Mouse (Mus musculus) stomach, embryonic 15.5 days (tissue): ENCODE results near the gene Pheta1. TPM values are rescaled to one million over a fixed set of nuclear protein-coding genes. Genes with fewer than 3 reads are reported as not detected.
A peak's percentile ranks its signal among the peaks of the same experiment; 100 is the strongest.
"Not testable (repeated sequence)": the region's sequence is repeated elsewhere in the genome, so short reads cannot be mapped to it uniquely, and the experiment has no call there.

Source experiments
- ATAC-seq: fragments of 200-750 bp; cut with Nextera tagmentation; 2 replicates; pipeline ENCODE4 v1.8.0; 2017; ENCODE audit warnings: low read depth, moderate number of reproducible peaks, moderate TSS enrichment; ENCODE audit not compliant: insufficient read depth, low FRiP score
- H3K27ac ChIP-seq: fragments of 300-500 bp; sonication (generic); 2 replicates; pipeline ENCODE4 v1.5.1; 2015; ENCODE audit warnings: mild to moderate bottlenecking, inconsistent platforms
- H3K27me3 ChIP-seq: fragments of 300-500 bp; sonication (generic); replicated peaks from 2 replicates; pipeline ENCODE4 v1.6.1; 2015; ENCODE audit warnings: inconsistent platforms
- H3K36me3 ChIP-seq: fragments of 300-500 bp; sonication (generic); 2 replicates; pipeline ENCODE4 v1.6.1; 2015; ENCODE audit warnings: inconsistent platforms
- H3K4me1 ChIP-seq: fragments of 300-500 bp; sonication (generic); 2 replicates; pipeline ENCODE4 v1.6.1; 2015; ENCODE audit warnings: inconsistent platforms
- H3K4me2 ChIP-seq: fragments of 300-500 bp; sonication (generic); 2 replicates; pipeline ENCODE4 v1.6.1; 2015; ENCODE audit warnings: mild to moderate bottlenecking, inconsistent platforms
- H3K4me3 ChIP-seq: fragments of 300-500 bp; sonication (generic); replicated peaks from 2 replicates; pipeline ENCODE4 v1.5.1; 2015; ENCODE audit warnings: inconsistent platforms
- H3K9ac ChIP-seq: fragments of 300-500 bp; sonication (generic); 2 replicates; pipeline ENCODE4 v1.6.1; 2015; ENCODE audit warnings: inconsistent platforms
- H3K9me3 ChIP-seq: fragments of 300-500 bp; sonication (generic); 2 replicates; pipeline ENCODE4 v1.6.1; 2016; ENCODE audit warnings: inconsistent platforms
- WGBS: fragments of 180-500 bp; shearing (Covaris S2); methylation state at CpG from one replicate; pipeline ENCODE4 v1.1.7; 2015; 5-methylcytosine and 5-hydroxymethylcytosine counted together
- polyA plus RNA-seq: library from polyadenylated mRNA; unstranded; fragments of >200 nt; fragmentation: Nextera tagmentation; extraction: Ambion mirVana; gene quantifications from 2 replicates; pipeline ENCODE4 v1.2.1, GENCODE M21; 2015

Gene Pheta1
- polyA plus RNA-seq, 1 experiment from 2014 or later: 23.7 TPM

GRCm38 (mm10) chr5:121836692-121837415 lies 11.9 kb upstream of the Pheta1 start:
- peak; percentile 83 for ATAC-seq
- peak overlapping the region; percentile 60 for H3K9ac ChIP-seq
- no peaks in the 10 kb centered on the region for H3K9me3 ChIP-seq
- H3K36me3 ChIP-seq: no peaks in the 10 kb centered on the region
- no peaks in the 10 kb centered on the region for H3K27me3 ChIP-seq
- H3K4me3 ChIP-seq: peak overlapping the region; percentile 61
- WGBS: under 1% methylated on average over 65 of the region's 77 CpGs
- H3K4me2 ChIP-seq: peak overlapping the region; percentile 85
- peak overlapping the region; percentile 92 for H3K27ac ChIP-seq
- H3K4me1 ChIP-seq: peaks cover 55% of the 10 kb centered on the region

- H3K9me3 ChIP-seq: no peaks in the 10 kb centered on the region
- 1% methylated on average over 35 of the region's 35 CpGs for WGBS
- no peaks in the 10 kb centered on the region for H3K36me3 ChIP-seq
- peak within 1 kb of the TSS; percentile 92 for H3K27ac ChIP-seq
- peak within 1 kb of the TSS; percentile 60 for H3K9ac ChIP-seq
- H3K4me2 ChIP-seq: peak within 1 kb of the TSS; percentile 85
- peak within 1 kb of the TSS; percentile 61 for H3K4me3 ChIP-seq
- H3K4me1 ChIP-seq: peaks cover 57% of the 10 kb centered on the region
- ATAC-seq: peak; percentile 4; the same call in 1 of the 2 replicates
- no peaks in the 10 kb centered on the region for H3K27me3 ChIP-seq
Observed at GRCm38 (mm10) chr5:121837441-121838340, 11.1 kb upstream of the Pheta1 start, which contains the start of gene Sh2b3. Gene Sh2b3 (minus strand): TSS chr5:121837646.

- Histone ChIP-seq H3K4me1 (peaks cover 56% of the 10 kb centered on the region), H3K27ac (peak overlapping the region; percentile 92), H3K36me3 (no peaks in the 10 kb centered on the region), H3K9ac (peak overlapping the region; percentile 16; the same call in 1 of the 2 replicates), H3K4me2 (peak overlapping the region; percentile 85), H3K27me3 (peaks cover 5% of the 10 kb centered on the region), H3K4me3 (peak overlapping the region; percentile 61), H3K9me3 (no peaks in the 10 kb centered on the region)
- ATAC-seq: no peak
- 3% methylated on average over 46 of the region's 46 CpGs for WGBS
Observed at GRCm38 (mm10) chr5:121838341-121839127, 10.2 kb upstream of the Pheta1 start.

GRCm38 (mm10) chr5:121839128-121839473 lies 9.7 kb upstream of the Pheta1 start:
- Histone ChIP-seq H3K27me3 (peaks cover 11% of the 10 kb centered on the region), H3K4me3 (peak overlapping the region; percentile 61), H3K36me3 (no peaks in the 10 kb centered on the region), H3K4me1 (peaks cover 56% of the 10 kb centered on the region), H3K27ac (peak overlapping the region; percentile 92), H3K4me2 (peak overlapping the region; percentile 85), H3K9me3 (no peaks in the 10 kb centered on the region), H3K9ac (no peak overlapping the region)
- no peak for ATAC-seq
- WGBS: 32% methylated on average over 7 of the region's 7 CpGs

GRCm38 (mm10) chr5:121841516-121841915 lies 7.3 kb upstream of the Pheta1 start:
- H3K36me3 ChIP-seq: no peaks in the 10 kb centered on the region
- WGBS: 88% methylated on average over 9 of the region's 9 CpGs
- no peak overlapping the region for H3K9ac ChIP-seq
- ATAC-seq: no peak
- H3K27ac ChIP-seq: peak overlapping the region; percentile 4; the same call in 1 of the 2 replicates
- H3K4me1 ChIP-seq: peaks cover 37% of the 10 kb centered on the region
- H3K4me2 ChIP-seq: no peak overlapping the region
- H3K4me3 ChIP-seq: no peak overlapping the region
- peaks cover 13% of the 10 kb centered on the region for H3K27me3 ChIP-seq
- H3K9me3 ChIP-seq: no peaks in the 10 kb centered on the region

- peaks cover 13% of the 10 kb centered on the region for H3K27me3 ChIP-seq
- peak overlapping the region; percentile 86 for H3K4me2 ChIP-seq
- no peak overlapping the region for H3K4me3 ChIP-seq
- 44% methylated on average over 10 of the region's 10 CpGs for WGBS
- ATAC-seq: no peak
- H3K4me1 ChIP-seq: peaks cover 37% of the 10 kb centered on the region
- H3K27ac ChIP-seq: peak overlapping the region; percentile 4
- H3K9me3 ChIP-seq: no peaks in the 10 kb centered on the region
- H3K36me3 ChIP-seq: no peaks in the 10 kb centered on the region
- H3K9ac ChIP-seq: no peak overlapping the region
Observed at GRCm38 (mm10) chr5:121841973-121842372, 6.8 kb upstream of the Pheta1 start.

- Histone ChIP-seq H3K27me3 (peaks cover 13% of the 10 kb centered on the region), H3K9me3 (no peaks in the 10 kb centered on the region), H3K4me3 (peak overlapping the region; percentile 50), H3K27ac (peak overlapping the region; percentile 4), H3K4me2 (peak overlapping the region; percentile 86), H3K9ac (0 out of 2 replicates have a peak overlapping the region, but pooled peaks have one; percentile 23), H3K4me1 (peaks cover 32% of the 10 kb centered on the region), H3K36me3 (no peaks in the 10 kb centered on the region)
- ATAC-seq: peak; percentile 44; the same call in 1 of the 2 replicates
- WGBS: 1% methylated on average over 33 of the region's 33 CpGs
Observed at GRCm38 (mm10) chr5:121842665-121843118, 6.1 kb upstream of the Pheta1 start.

GRCm38 (mm10) chr5:121843138-121843905 lies 5.5 kb upstream of the Pheta1 start:
- 16% methylated on average over 17 of the region's 17 CpGs for WGBS
- ATAC-seq: no peak
- peaks cover 13% of the 10 kb centered on the region for H3K27me3 ChIP-seq
- H3K4me1 ChIP-seq: peaks cover 27% of the 10 kb centered on the region
- H3K4me3 ChIP-seq: peak overlapping the region; percentile 50
- no peak overlapping the region for H3K9ac ChIP-seq
- H3K4me2 ChIP-seq: peak overlapping the region; percentile 86
- H3K9me3 ChIP-seq: no peaks in the 10 kb centered on the region
- H3K27ac ChIP-seq: no peak overlapping the region; the same call in 1 of the 2 replicates
- no peaks in the 10 kb centered on the region for H3K36me3 ChIP-seq

GRCm38 (mm10) chr5:121845361-121845760 lies 3.4 kb upstream of the Pheta1 start:
- peaks cover 24% of the 10 kb centered on the region for H3K4me1 ChIP-seq
- no peak overlapping the region for H3K27ac ChIP-seq
- 35% methylated on average over 4 of the region's 4 CpGs for WGBS
- no peak overlapping the region for H3K4me2 ChIP-seq
- ATAC-seq: no peak
- no peaks in the 10 kb centered on the region for H3K36me3 ChIP-seq
- no peak overlapping the region for H3K9ac ChIP-seq
- no peaks in the 10 kb centered on the region for H3K9me3 ChIP-seq
- no peak overlapping the region for H3K4me3 ChIP-seq
- peaks cover 13% of the 10 kb centered on the region for H3K27me3 ChIP-seq

- H3K27me3 ChIP-seq: peaks cover 13% of the 10 kb centered on the region
- peaks cover 30% of the 10 kb centered on the region for H3K4me1 ChIP-seq
- no peaks in the 10 kb centered on the region for H3K36me3 ChIP-seq
- H3K4me3 ChIP-seq: no peak overlapping the region
- H3K4me2 ChIP-seq: no peak overlapping the region
- H3K27ac ChIP-seq: no peak overlapping the region
- no peak for ATAC-seq
- WGBS: 66% methylated on average over 11 of the region's 11 CpGs
- no peak overlapping the region for H3K9ac ChIP-seq
- H3K9me3 ChIP-seq: no peaks in the 10 kb centered on the region
Observed at GRCm38 (mm10) chr5:121846322-121846721, 2.5 kb upstream of the Pheta1 start.

- not testable (repeated sequence) for H3K4me3 ChIP-seq, H3K9me3 ChIP-seq, H3K4me2 ChIP-seq, H3K36me3 ChIP-seq, H3K9ac ChIP-seq, H3K27ac ChIP-seq, ATAC-seq
- 80% methylated on average over 3 of the region's 3 CpGs for WGBS
- Histone ChIP-seq H3K27me3 (peaks cover 13% of the 10 kb centered on the region), H3K4me1 (peaks cover 28% of the 10 kb centered on the region)
Observed at GRCm38 (mm10) chr5:121847269-121847668, 1.5 kb upstream of the Pheta1 start.
